Mouse (Mus musculus) testis, adult 2 months (tissue): ENCODE data around the gene Slit3.

Source experiments
- CTCF ChIP-seq: fragments of 200-500 bp; IDR thresholded peaks from 2 replicates; pipeline ENCODE4 v1.5.1; 2012; ENCODE audit warnings: low read depth, mild to moderate bottlenecking, inconsistent platforms, low read length, moderate library complexity; ENCODE audit not compliant: control insufficient read depth, insufficient read depth, insufficient replicate concordance
- POLR2A ChIP-seq: fragments of 200-500 bp; IDR thresholded peaks from 2 replicates; pipeline ENCODE4 v1.6.1; 2012; ENCODE audit warnings: low read depth, mild to moderate bottlenecking, inconsistent platforms, low read length, moderate library complexity; ENCODE audit not compliant: control insufficient read depth

- TF ChIP-seq POLR2A = no peak
- TF ChIP-seq CTCF = no peak
Measured at GRCm38 (mm10) chr11:35147818-35148445, 26.9 kb downstream of the Slit3 start.
